Mouse (Mus musculus): ENCODE measurements around the gene Cybrd1.

Gene Cybrd1

GRCm38 (mm10) chr2:71176329-71177249 lies 58.9 kb downstream of the Cybrd1 start:
- no peak for DNase-seq

- no peak for DNase-seq
Observed at GRCm38 (mm10) chr2:71177250-71177615, 59.5 kb downstream of the Cybrd1 start.

DNA sequence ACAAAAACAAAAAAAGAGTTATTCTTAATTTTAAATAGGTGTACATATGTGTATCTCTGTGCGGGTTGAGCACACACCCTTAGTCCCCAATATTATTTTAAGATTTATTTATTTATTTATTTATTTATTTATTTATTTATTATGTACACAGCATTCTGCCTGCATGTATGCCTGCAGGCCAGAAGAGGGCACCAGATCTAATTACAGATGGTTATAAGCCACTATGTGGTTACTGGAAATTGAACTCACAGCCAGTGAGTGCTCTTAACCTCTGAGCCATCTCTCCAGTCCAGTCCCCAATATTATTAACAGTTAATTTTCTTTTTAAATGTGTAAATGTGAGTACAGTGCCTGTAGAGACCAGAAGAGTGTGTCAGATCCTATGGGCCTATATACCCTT lies 60.0 kb downstream of the Cybrd1 start:
- no peak for DNase-seq

GRCm38 (mm10) chr2:71179716-71180115 lies 62.0 kb downstream of the Cybrd1 start:
- DNase-seq = no peak

DNA sequence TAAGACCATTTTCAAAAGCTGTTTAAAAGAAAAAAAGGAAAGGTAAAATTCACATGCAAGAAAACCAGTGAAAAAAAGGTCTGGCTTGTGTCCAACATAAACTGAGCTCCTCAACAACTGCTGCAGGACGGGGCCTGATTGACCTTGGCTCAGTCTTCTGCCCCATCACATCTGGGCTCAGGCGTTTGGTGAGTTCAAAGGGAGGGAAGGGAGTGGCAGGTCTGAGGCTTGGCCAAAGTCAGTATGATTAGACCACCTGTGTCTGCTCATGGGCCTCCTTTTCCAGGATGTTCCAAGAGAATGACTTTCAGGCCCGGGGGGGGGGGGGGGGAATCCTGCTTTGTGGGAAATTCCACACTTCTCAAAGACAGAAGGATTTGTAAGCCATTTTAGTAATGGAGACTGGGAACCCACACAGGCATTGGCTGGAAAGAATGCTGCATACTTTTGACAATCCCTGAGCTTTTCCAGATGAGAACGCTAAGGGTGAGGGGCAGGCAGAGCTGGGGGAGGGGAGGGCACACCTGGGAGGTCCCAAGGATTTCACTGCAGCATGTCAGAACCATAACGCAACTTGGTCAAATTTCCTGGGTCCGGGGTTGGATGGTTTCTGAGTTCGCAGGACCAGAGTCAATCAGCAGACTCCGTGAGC lies 63.0 kb downstream of the Cybrd1 start:
- DNase-seq = no peak

GRCm38 (mm10) chr2:71187950-71188349 lies 70.2 kb downstream of the Cybrd1 start:
- DNase-seq = no peak

DNA sequence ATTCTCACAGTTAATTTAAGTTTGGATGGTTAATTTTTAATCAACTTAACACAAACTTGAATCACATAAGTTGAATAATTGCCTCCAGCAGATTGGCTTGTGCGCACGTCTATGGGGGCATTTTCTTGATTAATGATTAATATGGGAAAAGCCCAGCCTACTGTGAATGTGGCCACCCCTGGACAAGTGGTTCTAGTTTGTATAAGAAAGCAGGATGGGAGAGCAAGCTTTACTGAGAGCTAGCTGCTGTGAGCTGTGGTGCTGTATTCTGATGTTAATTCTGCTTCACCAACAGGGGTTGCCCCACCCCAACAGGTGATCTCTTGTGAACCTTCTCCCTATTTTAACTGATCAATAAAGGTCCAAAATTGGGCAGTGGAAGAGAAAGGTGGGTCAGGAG lies 71.1 kb downstream of the Cybrd1 start:
- no peak for DNase-seq

DNA sequence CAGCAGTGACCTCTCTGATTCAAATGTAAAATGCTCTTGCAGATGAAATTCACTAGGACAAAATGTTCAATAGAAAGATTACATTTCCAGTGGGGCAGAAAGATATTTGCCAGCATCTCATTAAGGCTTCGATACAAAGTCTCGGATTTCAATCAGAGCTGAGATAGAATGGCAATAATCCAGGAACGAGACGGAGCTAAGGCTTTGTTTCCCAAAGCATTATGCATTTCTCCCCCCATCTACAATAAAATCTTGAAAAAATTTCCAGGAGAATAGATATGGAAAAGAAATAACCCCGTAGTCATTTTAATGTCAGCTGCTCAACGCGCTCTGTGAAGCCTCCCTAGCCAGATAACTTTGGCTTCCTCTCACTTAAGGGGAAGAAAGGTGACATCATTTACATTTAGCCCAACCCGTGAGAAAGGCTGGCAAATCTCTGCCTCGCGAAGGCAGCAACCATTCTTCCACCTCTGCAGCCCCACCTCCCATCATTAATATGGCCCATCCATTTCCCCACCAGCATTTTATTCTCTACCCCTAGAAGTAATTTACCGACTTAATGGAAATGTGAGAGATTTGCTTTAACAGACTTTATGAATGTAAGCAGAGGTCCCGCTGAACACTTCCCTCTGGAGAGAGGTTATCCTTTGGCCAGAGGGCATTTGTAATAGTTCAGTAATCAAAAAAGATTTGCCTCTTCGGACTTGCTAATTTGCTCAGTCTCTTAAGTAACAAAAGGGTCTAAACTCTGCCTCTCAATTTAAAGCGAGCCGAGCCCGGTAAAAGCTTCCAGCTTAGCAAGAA lies 73.9 kb downstream of the Cybrd1 start:
- no peak for DNase-seq

GRCm38 (mm10) chr2:71192195-71192807 lies 74.6 kb downstream of the Cybrd1 start:
- no peak for DNase-seq
